Mouse (Mus musculus) embryonic facial prominence, embryonic 10.5 days (tissue): ENCODE results near the gene Wdr73. TPM values are rescaled to one million over a fixed set of nuclear protein-coding genes. Genes with fewer than 3 reads are reported as not detected.
"Not testable (repeated sequence)": the region's sequence is repeated elsewhere in the genome, so short reads cannot be mapped to it uniquely, and the experiment has no call there.

ENCODE experiments used
- DNase-seq: peaks from one replicate; pipeline ENCODE4 v3.0.0-alpha.2; 2017; ENCODE audit warnings: low spot score
- H3K27ac ChIP-seq: fragments of 300-500 bp; sonication (generic); replicated peaks from 2 replicates; pipeline ENCODE4 v1.5.1; 2016; ENCODE audit warnings: mild to moderate bottlenecking
- H3K27me3 ChIP-seq: fragments of 300-500 bp; sonication (generic); replicated peaks from 2 replicates; pipeline ENCODE4 v1.6.1; 2016; ENCODE audit warnings: low read depth, mild to moderate bottlenecking; ENCODE audit not compliant: poor library complexity, severe bottlenecking
- H3K36me3 ChIP-seq: fragments of 300-500 bp; sonication (generic); replicated peaks from 2 replicates; pipeline ENCODE4 v1.6.1; 2016; ENCODE audit warnings: mild to moderate bottlenecking, moderate library complexity
- H3K4me1 ChIP-seq: fragments of 300-500 bp; sonication (generic); 2 replicates; pipeline ENCODE4 v1.6.1; 2016
- H3K4me3 ChIP-seq: fragments of 300-500 bp; sonication (generic); 2 replicates; pipeline ENCODE4 v1.5.1; 2016; ENCODE audit warnings: mild to moderate bottlenecking, moderate library complexity
- H3K9me3 ChIP-seq: fragments of 300-500 bp; sonication (generic); 2 replicates; pipeline ENCODE4 v1.6.1; 2016; ENCODE audit warnings: mild to moderate bottlenecking
- WGBS: fragments of 180-500 bp; shearing (Covaris S2); methylation state at CpG from one replicate; pipeline ENCODE4 v1.1.7; 2016; 5-methylcytosine and 5-hydroxymethylcytosine counted together
- polyA plus RNA-seq: library from polyadenylated mRNA; unstranded; fragments of >200 nt; fragmentation: Nextera tagmentation; extraction: Ambion mirVana; gene quantifications from 2 replicates; pipeline ENCODE4 v1.2.1, GENCODE M21; 2016

The Wdr73 gene
- polyA plus RNA-seq, result 49.1 and 52.0 TPM in 2 replicates

DNA sequence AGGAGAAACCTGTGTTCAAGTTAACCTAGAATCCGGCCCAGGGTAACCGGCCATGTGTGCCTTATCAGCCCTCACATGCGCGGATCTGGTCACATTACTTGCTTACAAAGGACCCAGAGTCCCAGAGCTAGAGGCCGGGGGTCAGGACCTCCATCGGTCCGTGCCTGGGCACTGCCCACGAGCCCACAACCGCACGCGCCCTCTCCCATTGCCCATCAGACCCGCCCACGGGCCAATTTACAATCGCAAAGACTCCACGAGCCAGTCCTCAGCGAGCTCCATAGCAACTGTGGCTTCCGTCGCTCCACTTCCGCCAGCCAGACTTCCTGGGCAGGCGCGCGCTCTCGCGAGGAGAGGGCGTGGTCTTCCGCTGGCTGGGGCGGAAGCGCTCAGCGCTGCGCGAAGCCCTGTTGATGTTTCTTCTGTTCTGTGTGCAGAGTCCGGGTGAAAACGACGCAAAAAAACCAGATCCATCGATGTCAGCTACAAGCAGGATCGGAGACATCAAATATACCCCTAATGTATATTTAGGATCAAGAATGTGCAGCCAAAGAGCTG is at the start of gene Wdr73:
TSS of gene Wdr73 (minus strand) at position 326 of the 558 bp plus-strand sequence.
- DNase-seq, result peak; percentile 95
- peak within 1 kb of the TSS; percentile 77 for H3K4me3 ChIP-seq
- WGBS, result under 1% methylated on average over 36 of the region's 36 CpGs
- H3K4me1 ChIP-seq, result peaks cover 33% of the 10 kb centered on the region
- no peaks in the 10 kb centered on the region for H3K9me3 ChIP-seq
- peak within 1 kb of the TSS; percentile 87 for H3K27ac ChIP-seq
- peaks cover 50% of the 10 kb centered on the region for H3K36me3 ChIP-seq
- no peaks in the 10 kb centered on the region for H3K27me3 ChIP-seq

GRCm38 (mm10) chr7:80947445-80948350 is 46.6 kb upstream of the Wdr73 start, which contains the start of gene Sec11a:
TSS of gene Sec11a (minus strand) at chr7:80947780.
- Histone ChIP-seq H3K4me1 (peaks cover 21% of the 10 kb centered on the region), H3K4me3 (peak within 1 kb of the TSS; percentile 79), H3K9me3 (no peaks in the 10 kb centered on the region), H3K27me3 (no peaks in the 10 kb centered on the region), H3K27ac (peak within 1 kb of the TSS; percentile 98), H3K36me3 (peaks cover 22% of the 10 kb centered on the region)
- peak; percentile 93 for DNase-seq
- WGBS, result 3% methylated on average over 44 of the region's 44 CpGs

DNA sequence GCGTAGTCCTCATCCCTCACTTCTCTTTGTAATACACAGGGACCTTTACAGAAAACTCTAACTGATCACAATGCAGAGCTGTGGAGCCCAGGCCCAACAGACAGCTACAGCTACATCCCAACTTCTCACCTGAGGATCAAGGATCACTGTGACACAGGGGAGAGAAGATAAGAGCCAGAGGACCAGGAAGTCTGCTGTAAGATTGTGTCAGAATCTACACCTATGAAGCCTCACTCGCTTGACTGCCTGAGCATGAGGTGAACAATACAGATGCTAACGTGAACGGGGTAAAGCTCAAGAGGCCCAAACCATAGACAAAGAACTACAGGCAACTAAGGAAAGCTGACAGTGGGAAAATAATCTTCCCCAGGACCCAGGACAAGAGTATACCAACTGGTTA is 38.7 kb upstream of the Wdr73 start:
- 93% methylated on average over 4 of the region's 4 CpGs for WGBS
- DNase-seq, result no peak
- H3K4me1 ChIP-seq, result no peaks in the 10 kb centered on the region

GRCm38 (mm10) chr7:80937304-80937666 is 36.2 kb upstream of the Wdr73 start:
- H3K4me1 ChIP-seq, H3K9me3 ChIP-seq, H3K4me3 ChIP-seq, DNase-seq, H3K27me3 ChIP-seq, H3K27ac ChIP-seq: not testable (repeated sequence)
- H3K36me3 ChIP-seq, result peaks cover 55% of the 10 kb centered on the region

More for the DNA sequence above, 38.7 kb upstream of the Wdr73 start:
- Histone ChIP-seq H3K27ac (no peak overlapping the region), H3K36me3 (peaks cover 45% of the 10 kb centered on the region), H3K9me3 (no peaks in the 10 kb centered on the region), H3K4me3 (no peak overlapping the region), H3K27me3 (no peaks in the 10 kb centered on the region)

DNA sequence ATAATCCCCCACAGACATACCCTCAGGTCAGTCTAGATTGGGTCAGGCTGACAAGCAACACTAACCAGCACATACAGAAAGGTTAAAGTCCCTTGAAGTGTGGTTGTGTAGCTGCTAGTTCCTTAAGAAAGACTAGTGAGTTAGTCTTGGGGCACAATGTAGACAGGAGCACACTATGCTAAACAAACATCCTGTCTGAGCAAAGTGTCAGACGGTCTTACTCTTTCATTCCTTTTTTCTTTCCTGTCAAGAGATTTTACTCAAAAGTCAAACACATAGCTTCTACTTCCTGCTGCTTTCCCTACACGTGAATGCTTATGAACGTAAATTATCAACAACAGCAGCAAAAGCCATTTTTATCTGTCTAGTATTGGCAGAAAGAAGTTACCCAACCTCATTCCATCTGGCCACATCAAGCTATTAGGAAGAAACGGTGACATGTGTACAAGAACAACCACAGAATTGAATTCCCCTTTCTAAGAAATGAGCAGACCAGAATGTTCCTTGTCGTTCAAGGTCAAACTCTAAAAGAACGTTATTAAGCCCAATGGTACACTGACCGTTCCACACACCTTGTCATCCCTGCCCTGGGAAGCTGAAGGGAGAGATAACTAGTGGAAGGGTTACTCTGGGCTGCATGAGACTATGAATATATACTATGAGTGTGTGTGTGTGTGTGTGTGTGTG is 35.7 kb upstream of the Wdr73 start:
- not testable (repeated sequence) for H3K27ac ChIP-seq, H3K27me3 ChIP-seq, H3K4me1 ChIP-seq, H3K9me3 ChIP-seq, H3K4me3 ChIP-seq, DNase-seq
- H3K36me3 ChIP-seq, result peaks cover 57% of the 10 kb centered on the region
- 88% methylated on average over 7 of the region's 7 CpGs for WGBS

- Histone ChIP-seq H3K4me3 (no peak overlapping the region), H3K4me1 (no peaks in the 10 kb centered on the region), H3K27me3 (no peaks in the 10 kb centered on the region), H3K27ac (no peak overlapping the region), H3K36me3 (peaks cover 63% of the 10 kb centered on the region), H3K9me3 (no peaks in the 10 kb centered on the region)
- WGBS, result 97% methylated on average over 1 of the region's 1 CpGs
- DNase-seq, result no peak
These were observed 34.8 kb upstream of the Wdr73 start for GRCm38 (mm10) chr7:80935834-80936233.

- Histone ChIP-seq H3K9me3 (no peaks in the 10 kb centered on the region), H3K4me3 (no peak overlapping the region), H3K27ac (no peak overlapping the region), H3K4me1 (no peaks in the 10 kb centered on the region), H3K36me3 (peaks cover 70% of the 10 kb centered on the region), H3K27me3 (no peaks in the 10 kb centered on the region)
- WGBS, result 90% methylated on average over 1 of the region's 1 CpGs
- DNase-seq, result no peak
These were observed 31.7 kb upstream of the Wdr73 start for GRCm38 (mm10) chr7:80932777-80933176.

DNA sequence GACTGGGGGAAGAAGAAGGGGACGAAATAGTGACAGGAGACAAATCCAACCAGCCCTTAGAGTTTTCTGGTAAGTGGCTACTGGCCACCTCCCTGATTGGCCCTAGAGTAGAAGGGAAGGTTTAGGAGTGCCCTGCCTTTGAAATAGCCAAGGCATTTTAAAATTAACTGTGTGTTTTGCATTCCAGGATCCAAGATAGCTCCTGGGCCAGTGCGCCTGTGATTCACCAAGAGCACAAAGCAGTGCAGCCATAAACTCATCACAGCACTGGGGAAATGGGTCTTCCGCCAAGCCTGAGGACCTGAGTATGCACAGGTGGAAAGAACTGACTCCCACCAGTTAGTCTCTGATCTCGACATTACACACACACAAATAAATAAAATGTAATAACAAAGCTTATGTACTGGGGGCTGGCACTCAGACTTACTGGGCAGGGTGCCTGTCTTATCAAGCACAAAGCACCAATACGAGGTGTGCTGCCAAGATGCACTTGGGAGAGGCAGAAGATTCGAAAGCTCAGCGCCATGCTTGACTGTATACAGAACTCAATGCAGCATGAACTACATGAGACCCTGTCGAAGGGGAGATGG is 30.6 kb upstream of the Wdr73 start:
- peaks cover 81% of the 10 kb centered on the region for H3K36me3 ChIP-seq
- no peak for DNase-seq
- no peak overlapping the region for H3K4me3 ChIP-seq
- no peaks in the 10 kb centered on the region for H3K9me3 ChIP-seq
- no peaks in the 10 kb centered on the region for H3K27me3 ChIP-seq
- 93% methylated on average over 8 of the region's 8 CpGs for WGBS
- no peaks in the 10 kb centered on the region for H3K4me1 ChIP-seq
- H3K27ac ChIP-seq, result no peak overlapping the region

DNA sequence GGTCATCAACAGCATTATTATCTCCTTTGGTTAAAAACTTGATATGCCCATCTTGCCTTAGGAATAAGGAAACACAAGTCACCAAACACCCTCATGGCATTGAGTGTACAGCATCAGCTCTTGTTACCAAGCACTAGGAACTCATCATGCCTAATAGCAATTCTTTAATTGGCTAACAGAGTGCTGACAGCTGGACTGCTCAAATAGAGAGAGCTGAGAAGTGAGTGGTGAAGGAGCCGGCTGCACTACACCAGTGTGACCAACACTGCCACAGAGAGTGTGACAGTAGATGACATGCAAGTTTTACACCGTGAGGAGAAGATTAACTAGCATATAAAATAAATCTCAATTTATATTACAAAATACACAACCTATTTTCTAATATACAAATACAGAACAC is 22.1 kb upstream of the Wdr73 start:
- Histone ChIP-seq H3K36me3 (peaks cover 94% of the 10 kb centered on the region), H3K4me3 (no peak overlapping the region), H3K4me1 (no peaks in the 10 kb centered on the region), H3K27me3 (no peaks in the 10 kb centered on the region), H3K27ac (no peak overlapping the region), H3K9me3 (no peaks in the 10 kb centered on the region)
- 94% methylated on average over 2 of the region's 2 CpGs for WGBS
- DNase-seq, result no peak

- DNase-seq, result no peak
- H3K4me1 ChIP-seq, result no peaks in the 10 kb centered on the region
- H3K27ac ChIP-seq, result no peak overlapping the region
- H3K36me3 ChIP-seq, result peaks cover 96% of the 10 kb centered on the region
- H3K9me3 ChIP-seq, result no peaks in the 10 kb centered on the region
- no peak overlapping the region for H3K4me3 ChIP-seq
- no peaks in the 10 kb centered on the region for H3K27me3 ChIP-seq
- WGBS, result 93% methylated on average over 5 of the region's 5 CpGs
These were observed 18.6 kb upstream of the Wdr73 start for GRCm38 (mm10) chr7:80919647-80920008.

GRCm38 (mm10) chr7:80918982-80919646 is 18.0 kb upstream of the Wdr73 start:
- H3K27me3 ChIP-seq, result no peaks in the 10 kb centered on the region

DNA sequence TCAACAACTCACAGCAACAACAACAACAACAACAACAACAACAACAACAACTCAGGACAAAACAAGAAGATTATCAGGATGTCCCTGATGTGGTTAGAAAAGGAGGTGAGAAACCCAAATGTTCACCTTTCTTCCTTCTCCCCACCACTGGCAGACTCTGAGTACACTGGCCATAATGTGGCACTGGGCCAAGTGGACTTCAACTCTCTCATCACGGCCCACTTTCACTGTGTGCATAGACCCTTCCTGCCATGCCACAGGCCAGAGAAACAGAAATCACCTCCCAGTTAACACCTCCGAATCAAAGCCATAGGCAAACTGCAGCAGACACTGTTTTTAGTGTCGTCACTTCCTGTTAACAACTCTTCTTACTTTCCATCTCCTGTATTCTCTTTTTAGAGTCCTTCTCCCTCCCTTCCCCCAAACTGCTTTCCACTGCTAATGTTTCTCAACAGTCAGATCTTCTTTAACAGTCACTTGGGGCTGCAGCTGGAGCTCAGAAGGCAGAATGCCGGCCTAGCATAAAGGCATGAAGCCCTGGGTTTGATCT is 16.9 kb upstream of the Wdr73 start:
- Histone ChIP-seq H3K4me1 (no peaks in the 10 kb centered on the region), H3K36me3 (peaks cover 98% of the 10 kb centered on the region), H3K4me3 (no peak overlapping the region), H3K9me3 (no peaks in the 10 kb centered on the region), H3K27ac (no peak overlapping the region), H3K27me3 (no peaks in the 10 kb centered on the region)
- no peak for DNase-seq
- WGBS, result 92% methylated on average over 4 of the region's 4 CpGs

More at GRCm38 (mm10) chr7:80918982-80919646, 18.0 kb upstream of the Wdr73 start:
- Histone ChIP-seq H3K27ac (no peak overlapping the region), H3K4me1 (no peaks in the 10 kb centered on the region), H3K36me3 (peaks cover 96% of the 10 kb centered on the region), H3K9me3 (no peaks in the 10 kb centered on the region), H3K4me3 (no peak overlapping the region)
- WGBS, result 83% methylated on average over 8 of the region's 8 CpGs
- DNase-seq, result no peak
